Mouse (Mus musculus) spleen, adult 2 months (tissue): Measurements from ENCODE around the gene Cars2. TPM values are rescaled to one million over a fixed set of nuclear protein-coding genes. Genes with fewer than 3 reads are reported as not detected.
A peak's percentile ranks its signal among the peaks of the same experiment; 100 is the strongest.

Source experiments
- DNase-seq, 2 experiments: peaks; one replicate each; pipeline versions ENCODE4 v3.0.0 to v3.0.0-alpha.2; 2012 to 2021; ENCODE audit warnings: low spot score in 2 of 2, low read depth in 1 of 2
- H3K27ac ChIP-seq: fragments of 200-500 bp; 2 replicates; pipeline ENCODE4 v1.5.1; 2012; ENCODE audit warnings: low read length, inconsistent platforms; ENCODE audit not compliant: insufficient read depth
- H3K27me3 ChIP-seq: fragments of 200-500 bp; 2 replicates; pipeline ENCODE4 v1.6.1; 2012; ENCODE audit warnings: mild to moderate bottlenecking, moderate library complexity, low read length, inconsistent platforms; ENCODE audit not compliant: control insufficient read depth, insufficient read depth
- H3K36me3 ChIP-seq: fragments of 200-500 bp; 2 replicates; pipeline ENCODE4 v1.6.1; 2012; ENCODE audit warnings: mild to moderate bottlenecking, low read length, inconsistent platforms; ENCODE audit not compliant: control insufficient read depth, insufficient read depth
- H3K4me1 ChIP-seq: fragments of 200-500 bp; 2 replicates; pipeline ENCODE4 v1.6.1; 2011; ENCODE audit warnings: inconsistent platforms; ENCODE audit not compliant: control insufficient read depth, insufficient read depth, insufficient read length
- H3K4me3 ChIP-seq: fragments of 200-500 bp; 2 replicates; pipeline ENCODE4 v1.5.1; 2011; ENCODE audit warnings: mild to moderate bottlenecking, inconsistent platforms; ENCODE audit not compliant: insufficient read depth, insufficient read length; ENCODE audit errors: extremely low read depth
- CTCF ChIP-seq: fragments of 200-500 bp; IDR thresholded peaks from 2 replicates; pipeline ENCODE4 v1.5.1; 2011; ENCODE audit warnings: mild to moderate bottlenecking, inconsistent platforms; ENCODE audit not compliant: insufficient read depth, insufficient read length, insufficient replicate concordance; ENCODE audit errors: extremely low read depth
- POLR2A ChIP-seq: fragments of 200-500 bp; IDR thresholded peaks from 2 replicates; pipeline ENCODE4 v1.6.1; 2011; ENCODE audit warnings: low read depth, low read length, inconsistent platforms
- WGBS: fragments of 180-500 bp; shearing (Covaris S2); methylation state at CpG from one replicate; pipeline ENCODE4 v1.1.7; 2018; 5-methylcytosine and 5-hydroxymethylcytosine counted together
- polyA plus RNA-seq: library from polyadenylated mRNA; depleted of rRNA; stranded (reverse); fragments of >200 nt; gene quantifications from 2 replicates; pipeline ENCODE4 v1.2.3, GENCODE M21; 2012

Cars2 gene
- polyA plus RNA-seq, 1 experiment, result 29.8 TPM

DNA sequence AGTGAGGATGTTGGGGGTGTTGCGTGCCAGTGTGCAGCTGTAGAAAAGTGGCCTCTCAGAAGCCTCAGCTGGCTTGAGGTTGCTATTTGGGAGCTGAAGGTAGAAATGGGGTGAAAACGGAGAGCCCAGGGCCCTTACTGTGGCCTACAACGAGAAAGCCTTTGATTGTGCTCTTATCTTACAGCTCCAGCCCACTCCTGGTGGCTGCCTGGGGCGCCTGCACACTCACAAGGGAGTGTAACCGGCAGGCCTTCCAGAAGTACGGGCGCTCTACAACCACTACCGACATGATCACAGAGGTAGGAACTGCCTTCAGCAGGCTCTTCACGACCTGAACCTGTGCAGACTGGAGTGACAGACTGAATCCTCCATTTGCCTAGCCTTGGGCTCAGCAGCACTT is 37.9 kb downstream of the Cars2 start:
- Histone ChIP-seq H3K36me3 (peaks cover 45% of the 10 kb centered on the region), H3K4me3 (no peak overlapping the region), H3K27ac (no peak overlapping the region), H3K27me3 (no peaks in the 10 kb centered on the region), H3K4me1 (no peaks in the 10 kb centered on the region)
- DNase-seq, result no peak
- 81% methylated on average over 9 of the region's 9 CpGs for WGBS
- TF ChIP-seq POLR2A (no peak), CTCF (no peak)

GRCm38 (mm10) chr8:11510971-11511370 is 39.6 kb downstream of the Cars2 start:
- Histone ChIP-seq H3K36me3 (peaks cover 46% of the 10 kb centered on the region), H3K27ac (no peak overlapping the region), H3K4me1 (peaks cover 2% of the 10 kb centered on the region; the same call in 1 of the 2 replicates), H3K27me3 (no peaks in the 10 kb centered on the region), H3K4me3 (no peak overlapping the region)
- no peak for TF ChIP-seq CTCF
- TF ChIP-seq POLR2A, result no peak
- 89% methylated on average over 5 of the region's 5 CpGs for WGBS
- no peak for DNase-seq

GRCm38 (mm10) chr8:11508880-11509279 is 41.7 kb downstream of the Cars2 start:
- Histone ChIP-seq H3K4me1 (peaks cover 2% of the 10 kb centered on the region; the same call in 1 of the 2 replicates), H3K27ac (no peak overlapping the region), H3K27me3 (no peaks in the 10 kb centered on the region), H3K36me3 (peaks cover 54% of the 10 kb centered on the region), H3K4me3 (no peak overlapping the region)
- TF ChIP-seq CTCF (no peak), POLR2A (no peak)
- no peak for DNase-seq
- WGBS, result 98% methylated on average over 10 of the region's 10 CpGs

DNA sequence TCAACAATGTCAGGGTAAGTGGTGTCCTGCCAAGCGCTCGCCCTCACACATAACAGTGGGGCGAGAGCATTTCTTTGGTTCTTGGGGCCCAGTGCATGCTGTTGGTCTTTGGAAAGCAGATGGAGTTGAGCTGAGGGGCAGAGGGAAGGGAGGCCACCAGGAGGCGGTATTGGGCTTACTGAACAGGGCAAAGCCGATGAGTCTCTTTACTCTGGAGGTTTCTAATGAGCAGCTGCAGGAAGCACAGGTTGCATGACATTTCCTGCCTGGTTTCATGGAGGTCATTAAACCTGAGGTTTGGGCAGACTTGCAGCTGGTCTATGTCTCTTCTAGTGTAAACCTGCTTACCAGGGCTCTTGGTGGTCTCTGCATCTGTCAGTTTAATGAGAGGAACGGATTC is 43.8 kb downstream of the Cars2 start:
- Histone ChIP-seq H3K27ac (no peak overlapping the region), H3K27me3 (no peaks in the 10 kb centered on the region), H3K4me3 (no peak overlapping the region), H3K36me3 (peaks cover 41% of the 10 kb centered on the region), H3K4me1 (peaks cover 2% of the 10 kb centered on the region; the same call in 1 of the 2 replicates)
- WGBS, result 55% methylated on average over 6 of the region's 6 CpGs
- TF ChIP-seq CTCF (peak; percentile 73; the same call in 1 of the 2 replicates), POLR2A (no peak)
- DNase-seq, result peak; percentile 21 to 58

DNA sequence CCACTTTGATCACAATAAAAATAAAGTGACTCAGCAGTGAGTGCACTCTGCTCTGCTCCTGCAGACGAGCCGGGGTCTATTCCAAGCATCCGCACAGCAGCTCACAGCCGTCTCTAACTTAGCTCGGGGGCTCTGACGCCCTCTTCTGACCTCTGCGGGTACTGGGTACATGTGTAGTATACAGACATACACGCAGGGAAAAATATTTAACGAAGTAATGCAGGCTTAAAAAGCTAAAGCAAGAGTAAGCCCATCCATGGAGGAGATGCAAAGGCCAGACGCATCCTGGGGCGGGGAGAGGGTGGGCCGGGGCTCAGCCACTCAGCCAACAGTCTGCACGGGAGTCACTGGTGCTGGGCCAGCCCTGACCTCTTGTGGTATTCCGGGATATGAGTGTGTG is 44.5 kb downstream of the Cars2 start:
- Histone ChIP-seq H3K4me3 (no peak overlapping the region), H3K36me3 (peaks cover 36% of the 10 kb centered on the region), H3K27ac (no peak overlapping the region), H3K4me1 (peaks cover 2% of the 10 kb centered on the region; the same call in 1 of the 2 replicates), H3K27me3 (no peaks in the 10 kb centered on the region)
- DNase-seq, result no peak
- WGBS, result 91% methylated on average over 14 of the region's 14 CpGs
- no peak for TF ChIP-seq CTCF
- TF ChIP-seq POLR2A, result no peak

DNA sequence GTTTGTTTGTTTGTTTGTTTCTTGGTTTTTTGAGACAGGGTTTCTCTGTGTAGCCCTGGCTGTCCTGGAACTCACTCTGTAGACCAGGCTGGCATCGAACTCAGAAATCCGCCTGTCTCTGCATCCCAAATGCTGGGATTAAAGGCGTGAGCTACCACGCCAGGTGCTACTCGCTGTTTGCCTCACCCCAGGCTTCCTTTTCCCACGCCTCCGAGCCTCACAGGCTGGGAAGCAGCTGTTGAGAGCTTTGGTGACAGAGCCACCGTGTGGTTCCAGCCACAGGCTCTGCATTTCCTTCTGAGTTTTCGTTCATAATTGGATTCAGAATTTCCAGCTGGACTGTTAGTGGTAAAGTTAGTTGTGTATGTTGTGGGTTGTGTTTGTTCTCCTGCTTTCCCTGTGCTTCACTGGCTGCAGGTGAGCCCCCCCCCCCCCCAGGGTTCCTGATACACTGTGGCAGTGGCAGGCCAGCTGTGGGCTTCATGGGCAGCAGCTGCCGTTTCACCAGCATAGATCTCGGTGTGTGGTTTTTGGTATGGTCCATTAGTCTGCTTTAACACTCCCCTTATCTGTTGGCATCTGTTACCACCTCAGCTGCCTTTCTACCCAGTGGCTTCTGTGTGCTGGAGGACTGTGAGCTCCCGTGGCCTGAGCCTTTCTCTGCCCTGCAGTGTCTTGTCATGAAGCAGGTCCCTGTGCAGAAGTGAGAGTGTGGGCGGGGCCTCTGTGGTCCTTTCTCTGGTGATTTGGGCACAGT is 46.9 kb downstream of the Cars2 start:
- DNase-seq, result no peak
- Histone ChIP-seq H3K27me3 (no peaks in the 10 kb centered on the region), H3K4me3 (no peak overlapping the region), H3K36me3 (peaks cover 22% of the 10 kb centered on the region), H3K4me1 (peaks cover 4% of the 10 kb centered on the region), H3K27ac (no peak overlapping the region)
- WGBS, result 68% methylated on average over 13 of the region's 13 CpGs
- TF ChIP-seq POLR2A (no peak), CTCF (no peak)
